Mouse (Mus musculus) liver, postnatal 0 days (tissue): ENCODE measurements around the gene Arpc3. TPM values are rescaled to one million over a fixed set of nuclear protein-coding genes. Genes with fewer than 3 reads are reported as not detected.
A peak's percentile ranks its signal among the peaks of the same experiment; 100 is the strongest.

Experiments used
- ATAC-seq: fragments of 200-750 bp; cut with Nextera tagmentation; 2 replicates; pipeline ENCODE4 v1.8.0; 2017; ENCODE audit warnings: mild to moderate bottlenecking, moderate library complexity
- DNase-seq: peaks from one replicate; pipeline ENCODE4 v3.0.0-alpha.2; 2016
- H3K27ac ChIP-seq: fragments of 300-500 bp; sonication (generic); 2 replicates; pipeline ENCODE4 v1.5.1; 2014; ENCODE audit warnings: antibody characterized with exemption, moderate library complexity, mild to moderate bottlenecking, low read depth
- H3K27me3 ChIP-seq: fragments of 300-500 bp; sonication (generic); 2 replicates; pipeline ENCODE4 v1.6.1; 2014; ENCODE audit warnings: low read length, control low read depth, mixed read lengths; ENCODE audit not compliant: insufficient read depth
- H3K36me3 ChIP-seq: fragments of 300-500 bp; sonication (generic); replicated peaks from 2 replicates; pipeline ENCODE4 v1.6.1; 2014; ENCODE audit warnings: mild to moderate bottlenecking, control low read depth, low read length, moderate library complexity, mixed read lengths; ENCODE audit not compliant: insufficient read depth
- H3K4me1 ChIP-seq: fragments of 300-500 bp; sonication (generic); 2 replicates; pipeline ENCODE4 v1.6.1; 2014; ENCODE audit warnings: antibody characterized with exemption, mild to moderate bottlenecking, control low read depth; ENCODE audit not compliant: insufficient read depth
- H3K4me2 ChIP-seq: fragments of 300-500 bp; sonication (generic); 2 replicates; pipeline ENCODE4 v1.6.1; 2014; ENCODE audit warnings: low read depth, mild to moderate bottlenecking, low read length, moderate library complexity, mixed read lengths
- H3K4me3 ChIP-seq: fragments of 300-500 bp; sonication (generic); 2 replicates; pipeline ENCODE4 v1.5.1; 2014; ENCODE audit warnings: low read depth, low read length
- H3K9ac ChIP-seq: fragments of 300-500 bp; sonication (generic); replicated peaks from 2 replicates; pipeline ENCODE4 v1.6.1; 2014; ENCODE audit warnings: mild to moderate bottlenecking, moderate library complexity
- H3K9me3 ChIP-seq: fragments of 300-500 bp; sonication (generic); 2 replicates; pipeline ENCODE4 v1.6.1; 2016; ENCODE audit warnings: mild to moderate bottlenecking, control low read depth, low read length, mixed read lengths
- CTCF ChIP-seq: sonication (generic); IDR thresholded peaks from 2 replicates; pipeline ENCODE4 v1.5.1; 2016; ENCODE audit warnings: antibody characterized with exemption, low read depth
- EP300 ChIP-seq: IDR thresholded peaks from 2 replicates; pipeline ENCODE4 v1.6.1; 2016; ENCODE audit warnings: antibody characterized with exemption, low read depth, mild to moderate bottlenecking
- WGBS: fragments of 180-500 bp; shearing (Covaris S2); extraction: QIAGEN DNeasy Blood & Tissue Kit; methylation state at CpG from one replicate; pipeline ENCODE4 v1.1.7; 2014; ENCODE audit not compliant: insufficient replicate concordance; 5-methylcytosine and 5-hydroxymethylcytosine counted together
- polyA plus RNA-seq: library from polyadenylated mRNA; unstranded; fragments of >200 nt; fragmentation: Nextera tagmentation; extraction: Ambion mirVana; gene quantifications from 2 replicates; pipeline ENCODE4 v1.2.1, GENCODE M21; 2015

Arpc3 gene
- polyA plus RNA-seq, 1 experiment from 2014 or later = 79.7 TPM

DNA sequence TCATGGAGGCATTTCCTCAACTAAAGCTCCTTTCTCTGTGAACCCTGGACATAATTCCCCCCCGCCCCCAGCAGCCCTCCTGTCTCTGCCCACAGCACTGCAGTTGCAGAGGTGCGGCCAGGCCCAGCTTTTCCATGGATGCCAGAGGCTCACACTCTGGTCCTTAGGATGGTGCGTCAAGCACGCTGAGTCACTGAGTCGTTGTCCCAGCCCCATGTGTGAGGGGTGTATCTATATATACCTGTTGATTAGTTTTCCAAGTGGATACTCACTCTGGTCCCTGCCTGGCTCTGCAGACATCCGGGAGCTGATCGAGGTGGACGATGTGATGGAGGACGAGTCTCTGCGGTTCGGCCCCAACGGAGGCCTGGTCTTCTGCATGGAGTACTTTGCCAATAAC is 13.5 kb upstream of the Arpc3 start:
- no peak for TF ChIP-seq CTCF
- TF ChIP-seq EP300 = no peak
- Histone ChIP-seq H3K27ac (no peak overlapping the region), H3K4me1 (peaks cover 3% of the 10 kb centered on the region; the same call in 1 of the 2 replicates), H3K36me3 (peaks cover 36% of the 10 kb centered on the region), H3K4me2 (no peak overlapping the region), H3K4me3 (no peak overlapping the region), H3K9ac (no peak overlapping the region), H3K27me3 (no peaks in the 10 kb centered on the region), H3K9me3 (no peaks in the 10 kb centered on the region)
- no peak for ATAC-seq
- DNase-seq = no peak
- WGBS = 91% methylated on average over 12 of the region's 12 CpGs

DNA sequence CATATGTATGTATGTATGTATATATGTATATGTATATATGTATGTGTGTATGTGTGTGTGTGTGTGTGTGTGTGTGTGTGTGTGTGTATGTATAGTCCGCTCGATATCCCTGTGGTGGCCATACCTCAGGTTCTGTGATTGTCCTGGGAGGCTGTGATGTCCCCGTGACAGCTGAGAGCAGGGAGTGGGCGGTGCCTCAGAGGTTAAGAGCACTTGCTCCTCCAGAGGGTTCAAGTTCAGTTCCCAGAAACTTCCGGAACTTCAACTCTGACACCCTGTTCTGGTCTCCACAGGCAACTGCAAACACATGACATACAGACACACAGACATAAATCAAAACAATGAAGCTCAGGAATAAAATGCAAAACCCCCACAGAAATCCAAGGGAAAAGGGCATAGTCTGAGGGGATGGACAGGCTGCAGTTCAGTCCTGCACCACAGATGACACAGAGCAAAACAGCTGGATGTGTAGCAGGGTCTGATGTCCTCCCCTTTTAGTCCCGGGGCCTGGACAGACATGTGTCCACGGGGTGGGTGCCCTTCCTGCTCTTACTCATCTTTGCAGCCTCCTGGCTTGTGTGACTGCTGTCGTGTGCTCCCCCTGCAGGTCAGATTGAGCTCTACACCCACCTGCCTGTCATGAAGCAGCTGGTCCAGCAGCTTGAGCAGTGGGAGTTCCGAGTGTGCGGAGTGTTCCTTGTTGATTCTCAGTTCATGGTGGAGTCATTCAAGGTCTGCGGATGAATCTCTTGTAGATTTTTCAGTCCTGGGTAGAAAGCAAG is 12.1 kb upstream of the Arpc3 start:
- no peak overlapping the region for H3K27ac ChIP-seq
- H3K9ac ChIP-seq = no peak overlapping the region
- peak; percentile 72 for ATAC-seq
- peaks cover 36% of the 10 kb centered on the region for H3K36me3 ChIP-seq
- no peaks in the 10 kb centered on the region for H3K27me3 ChIP-seq
- 50% methylated on average over 11 of the region's 11 CpGs for WGBS
- H3K4me2 ChIP-seq = no peak overlapping the region
- no peaks in the 10 kb centered on the region for H3K4me1 ChIP-seq
- no peak overlapping the region for H3K4me3 ChIP-seq
- TF ChIP-seq CTCF = peak; percentile 96
- no peak for TF ChIP-seq EP300
- no peaks in the 10 kb centered on the region for H3K9me3 ChIP-seq
- peak; percentile 80 for DNase-seq

DNA sequence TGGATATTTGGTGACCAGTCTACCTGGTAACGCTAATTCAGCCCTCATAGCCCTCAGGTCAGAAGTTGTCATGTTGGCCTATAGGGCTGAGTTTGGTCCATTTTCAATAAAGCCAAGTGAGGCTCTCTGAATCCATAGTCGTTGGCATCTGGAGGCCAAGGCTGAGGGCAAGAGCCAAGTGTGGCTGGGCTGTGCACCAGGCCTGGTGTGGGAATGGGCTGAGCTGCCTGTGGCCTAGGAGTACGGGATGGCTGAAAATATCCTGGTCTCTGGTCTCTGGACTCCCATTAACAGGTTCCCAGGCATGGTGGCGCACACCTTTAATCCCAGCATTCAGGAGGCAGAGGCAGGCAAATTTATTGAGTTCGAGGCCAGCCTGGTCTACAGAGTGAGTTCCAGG is 1.7 kb upstream of the Arpc3 start:
- Histone ChIP-seq H3K4me1 (peaks cover 11% of the 10 kb centered on the region), H3K27me3 (no peaks in the 10 kb centered on the region), H3K4me2 (no peak overlapping the region), H3K9me3 (no peaks in the 10 kb centered on the region), H3K27ac (no peak overlapping the region), H3K4me3 (no peak overlapping the region), H3K9ac (no peak overlapping the region), H3K36me3 (peaks cover 5% of the 10 kb centered on the region)
- ATAC-seq = no peak
- no peak for DNase-seq
- TF ChIP-seq EP300 = no peak
- no peak for TF ChIP-seq CTCF
- 85% methylated on average over 5 of the region's 5 CpGs for WGBS

DNA sequence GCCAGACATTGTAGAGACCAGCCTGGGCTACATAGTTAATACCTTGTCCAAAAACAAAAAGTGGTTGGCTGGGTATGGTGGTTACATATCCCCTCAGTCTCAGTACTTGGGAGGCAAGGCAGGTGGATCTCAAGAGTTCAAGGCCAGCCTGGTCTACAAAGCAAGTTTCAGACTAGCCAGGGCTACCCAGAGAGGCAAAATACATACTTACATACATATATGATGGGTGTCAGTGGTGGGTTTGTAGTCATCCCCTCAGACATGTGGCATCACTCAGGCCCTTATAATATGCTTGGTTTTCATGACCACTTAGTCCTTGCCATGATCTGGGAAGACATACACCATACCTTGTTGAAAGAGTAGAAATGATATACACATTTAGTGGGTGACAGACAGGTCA is 1.0 kb upstream of the Arpc3 start:
- Histone ChIP-seq H3K4me2 (no peak overlapping the region), H3K36me3 (peaks cover 5% of the 10 kb centered on the region), H3K9ac (no peak overlapping the region), H3K9me3 (no peaks in the 10 kb centered on the region), H3K4me1 (peaks cover 11% of the 10 kb centered on the region), H3K27me3 (no peaks in the 10 kb centered on the region), H3K27ac (no peak overlapping the region), H3K4me3 (no peak overlapping the region)
- TF ChIP-seq CTCF (no peak), EP300 (no peak)
- DNase-seq = no peak
- no peak for ATAC-seq

DNA sequence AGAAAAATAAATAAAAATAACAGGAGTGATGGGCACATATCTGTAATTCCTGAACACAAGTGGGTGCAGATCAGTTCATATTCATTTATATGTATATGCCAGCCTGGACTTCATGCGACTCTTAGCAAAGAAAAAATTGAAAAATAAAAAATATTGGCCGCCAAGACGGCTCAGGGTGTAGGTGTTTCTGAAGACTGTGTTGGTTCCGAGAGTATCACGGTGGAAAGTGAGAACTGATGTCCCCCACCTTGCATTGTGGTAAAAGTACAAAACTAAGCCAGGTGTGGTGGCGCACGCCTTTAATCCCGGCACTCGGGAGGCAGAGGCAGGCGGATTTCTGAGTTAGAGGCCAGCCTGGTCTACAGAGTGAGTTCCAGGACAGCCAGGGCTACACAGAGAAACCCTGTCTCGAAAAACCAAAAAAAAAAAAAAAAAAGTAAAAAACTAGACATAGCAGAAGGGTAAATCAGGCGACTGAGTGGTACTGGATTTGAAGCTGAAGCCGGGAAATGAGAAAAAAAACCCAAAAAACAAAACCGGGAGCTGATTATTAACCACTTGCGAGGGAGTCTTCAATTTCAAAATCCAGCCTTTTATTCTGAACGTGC is 396 bp upstream of the Arpc3 start:
- peaks cover 5% of the 10 kb centered on the region for H3K36me3 ChIP-seq
- H3K9ac ChIP-seq = no peak overlapping the region; the same call in 1 of the 2 replicates
- H3K9me3 ChIP-seq = no peaks in the 10 kb centered on the region
- H3K4me1 ChIP-seq = peaks cover 11% of the 10 kb centered on the region
- no peaks in the 10 kb centered on the region for H3K27me3 ChIP-seq
- H3K4me2 ChIP-seq = peak overlapping the region; percentile 90
- ATAC-seq (no peak), DNase-seq (no peak)
- peak overlapping the region; percentile 99 for H3K4me3 ChIP-seq
- H3K27ac ChIP-seq = no peak overlapping the region; the same call in 1 of the 2 replicates
- TF ChIP-seq EP300 (no peak), CTCF (no peak)
- WGBS = 49% methylated on average over 16 of the region's 16 CpGs

DNA sequence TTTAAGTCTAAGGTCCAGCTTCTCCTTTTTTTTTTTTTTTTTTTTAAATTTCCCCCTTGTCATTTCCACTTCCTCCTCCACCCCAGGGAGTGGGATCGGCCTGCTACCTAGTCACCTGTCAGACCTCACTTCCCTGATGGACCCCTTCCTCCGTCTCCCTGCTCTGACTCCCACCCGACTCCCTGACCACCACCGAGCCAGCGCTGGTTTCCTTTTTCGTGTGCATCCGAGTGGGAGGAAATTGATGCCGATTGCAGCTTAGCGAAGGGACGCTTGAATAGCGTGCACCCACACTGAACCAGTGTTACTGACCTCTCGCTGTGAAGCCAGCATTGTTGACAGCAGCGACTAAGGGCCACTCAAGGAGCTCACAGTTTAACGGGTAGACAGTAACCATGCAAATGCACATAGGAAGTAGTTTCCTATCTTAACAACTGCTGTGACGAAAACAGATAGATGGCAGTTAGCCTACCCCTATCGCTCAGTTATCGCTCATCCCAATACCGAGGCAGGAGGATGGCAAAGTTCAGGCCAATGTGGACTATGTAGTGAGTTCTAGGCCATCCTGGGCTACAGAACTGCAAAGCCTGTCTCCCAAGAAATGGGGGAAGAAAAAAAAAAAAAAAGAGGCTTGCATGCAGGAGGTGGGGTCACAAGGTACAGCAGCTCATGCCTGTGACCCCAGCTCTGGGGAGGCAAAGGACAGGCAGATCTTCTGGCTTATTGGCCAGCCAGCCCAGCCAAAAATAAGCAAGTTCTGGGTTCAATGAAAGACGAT is 738 bp downstream of the Arpc3 start:
- peaks cover 11% of the 10 kb centered on the region for H3K36me3 ChIP-seq
- ATAC-seq = peak; percentile 34
- H3K4me1 ChIP-seq = peaks cover 11% of the 10 kb centered on the region
- no peak for TF ChIP-seq CTCF
- TF ChIP-seq EP300 = no peak
- DNase-seq = peak; percentile 42
- H3K9me3 ChIP-seq = no peaks in the 10 kb centered on the region
- peak overlapping the region; percentile 95 for H3K27ac ChIP-seq
- WGBS = 7% methylated on average over 19 of the region's 19 CpGs
- peak overlapping the region; percentile 90 for H3K4me2 ChIP-seq
- no peaks in the 10 kb centered on the region for H3K27me3 ChIP-seq
- H3K9ac ChIP-seq = peak overlapping the region; percentile 97
- H3K4me3 ChIP-seq = peak overlapping the region; percentile 99
